Mouse (Mus musculus) C2C12 (cell line): Measurements from ENCODE around the gene Rapsn. TPM values are rescaled to one million over a fixed set of nuclear protein-coding genes. Genes with fewer than 3 reads are reported as not detected.

Source experiments
- H3K27me3 ChIP-seq: one replicate; pipeline ENCODE4 v1.6.1; 2011; ENCODE audit not compliant: control insufficient read depth, insufficient read depth, insufficient read length
- H3K36me3 ChIP-seq: one replicate; pipeline ENCODE4 v1.6.1; 2011; ENCODE audit not compliant: control insufficient read depth, insufficient read depth
- H3K4me3 ChIP-seq: one replicate; pipeline ENCODE4 v1.5.1; 2011; ENCODE audit warnings: mild to moderate bottlenecking, control low read depth; ENCODE audit not compliant: poor library complexity, insufficient read depth, severe bottlenecking
- H3K79me2 ChIP-seq: one replicate; pipeline ENCODE4 v1.6.1; 2011; ENCODE audit not compliant: control insufficient read depth, insufficient read depth
- H3K79me3 ChIP-seq: one replicate; pipeline ENCODE4 v1.6.1; 2011; ENCODE audit warnings: low read depth, control low read depth
- H3ac ChIP-seq: one replicate; pipeline ENCODE3; 2011; ENCODE audit warnings: low read depth; ENCODE audit not compliant: control insufficient read depth, insufficient read length
- CEBPB ChIP-seq: IDR thresholded peaks from one replicate; pipeline ENCODE4 v1.6.1; 2011; ENCODE audit warnings: low read depth, mild to moderate bottlenecking, control low read depth, moderate library complexity
- CTCF ChIP-seq: IDR thresholded peaks from one replicate; pipeline ENCODE4 v1.5.1; 2011; ENCODE audit not compliant: control insufficient read depth, insufficient read depth, insufficient read length
- FOSL1 ChIP-seq: IDR thresholded peaks from one replicate; pipeline ENCODE4 v1.8.0; 2011; ENCODE audit warnings: mild to moderate bottlenecking, low read length; ENCODE audit not compliant: poor library complexity, insufficient read depth, severe bottlenecking
- MAX ChIP-seq: IDR thresholded peaks from one replicate; pipeline ENCODE4 v1.6.1; 2011; ENCODE audit warnings: mild to moderate bottlenecking, control low read depth
- MYOD1 ChIP-seq: IDR thresholded peaks from one replicate; pipeline ENCODE4 v1.6.1; 2011; ENCODE audit warnings: low read depth; ENCODE audit not compliant: control insufficient read depth, insufficient read length
- MYOG ChIP-seq: IDR thresholded peaks from one replicate; pipeline ENCODE4 v1.6.1; 2011; ENCODE audit not compliant: control insufficient read depth, insufficient read length; ENCODE audit errors: extremely low read depth
- USF1 ChIP-seq: IDR thresholded peaks from one replicate; pipeline ENCODE4 v1.6.1; 2011; ENCODE audit warnings: low read depth, mild to moderate bottlenecking, control low read depth, moderate library complexity
- polyA plus RNA-seq: library from polyadenylated mRNA; unstranded; fragments of >200 nt; fragmentation: generic; extraction: Trizol; gene quantifications from one replicate; pipeline ENCODE4 v1.2.1, GENCODE M21; 2012; ENCODE audit warnings: missing spikeins

Gene Rapsn
- polyA plus RNA-seq, 1 experiment = 122 TPM

- H3K79me2 ChIP-seq = peaks cover 40% of the 10 kb centered on the region
- peaks cover 51% of the 10 kb centered on the region for H3K36me3 ChIP-seq
- TF ChIP-seq MYOG = no peak
- no peak for TF ChIP-seq CTCF
- TF ChIP-seq MAX = no peak
- no peak for TF ChIP-seq MYOD1
- no peaks in the 10 kb centered on the region for H3K27me3 ChIP-seq
- no peak overlapping the region for H3K4me3 ChIP-seq
- no peak overlapping the region for H3ac ChIP-seq
- peaks cover 7% of the 10 kb centered on the region for H3K79me3 ChIP-seq
Observed at GRCm38 (mm10) chr2:91066455-91066854, 31.0 kb downstream of the Rapsn start.

- Histone ChIP-seq H3K36me3 (peaks cover 37% of the 10 kb centered on the region), H3K79me2 (peaks cover 40% of the 10 kb centered on the region), H3K27me3 (no peaks in the 10 kb centered on the region), H3K4me3 (peak overlapping the region; percentile 75), H3ac (peak overlapping the region; percentile 86), H3K79me3 (peaks cover 7% of the 10 kb centered on the region)
- peak; percentile 56 for TF ChIP-seq USF1
- TF ChIP-seq CTCF = no peak
Observed at GRCm38 (mm10) chr2:91068162-91068871, 32.9 kb downstream of the Rapsn start.

GRCm38 (mm10) chr2:91068872-91069165 lies 33.4 kb downstream of the Rapsn start:
- H3K36me3 ChIP-seq = peaks cover 32% of the 10 kb centered on the region
- TF ChIP-seq CTCF (no peak), USF1 (no peak), FOSL1 (no peak), MAX (no peak), CEBPB (no peak), MYOD1 (no peak), MYOG (no peak)
- peak overlapping the region; percentile 86 for H3ac ChIP-seq
- no peaks in the 10 kb centered on the region for H3K27me3 ChIP-seq
- peaks cover 7% of the 10 kb centered on the region for H3K79me3 ChIP-seq
- H3K79me2 ChIP-seq = peaks cover 40% of the 10 kb centered on the region
- H3K4me3 ChIP-seq = peak overlapping the region; percentile 75

GRCm38 (mm10) chr2:91069306-91070000 lies 34.0 kb downstream of the Rapsn start:
- Histone ChIP-seq H3ac (peak overlapping the region; percentile 86), H3K36me3 (peaks cover 26% of the 10 kb centered on the region), H3K79me2 (peaks cover 40% of the 10 kb centered on the region), H3K27me3 (no peaks in the 10 kb centered on the region), H3K4me3 (peak overlapping the region; percentile 75), H3K79me3 (peaks cover 7% of the 10 kb centered on the region)
- TF ChIP-seq MYOD1 (no peak), MAX (no peak), CTCF (no peak), MYOG (no peak), CEBPB (no peak), FOSL1 (no peak), USF1 (no peak)

GRCm38 (mm10) chr2:91070076-91070800 lies 34.8 kb downstream of the Rapsn start, which contains the start of gene Slc39a13:
Gene Slc39a13, minus strand, starts transcription at chr2:91070417.
- peaks cover 40% of the 10 kb centered on the region for H3K79me2 ChIP-seq
- peak; percentile 99 for TF ChIP-seq CTCF
- TF ChIP-seq USF1 = no peak
- TF ChIP-seq MYOD1 = no peak
- TF ChIP-seq CEBPB = no peak
- TF ChIP-seq MYOG = no peak
- peak; percentile 64 for TF ChIP-seq MAX
- TF ChIP-seq FOSL1 = no peak

More at GRCm38 (mm10) chr2:91070076-91070800, 34.8 kb downstream of the Rapsn start, which contains the start of gene Slc39a13:
- peak within 1 kb of the TSS; percentile 86 for H3ac ChIP-seq
- H3K27me3 ChIP-seq = no peaks in the 10 kb centered on the region
- H3K4me3 ChIP-seq = peak within 1 kb of the TSS; percentile 75
- peaks cover 7% of the 10 kb centered on the region for H3K79me3 ChIP-seq
- H3K36me3 ChIP-seq = peaks cover 19% of the 10 kb centered on the region
